Mouse (Mus musculus): ENCODE data around the gene Usp50. TPM values are rescaled to one million over a fixed set of nuclear protein-coding genes. Genes with fewer than 3 reads are reported as not detected.

Gene Usp50
- total RNA-seq, 2 experiments from 2014 or later: not detected

DNA sequence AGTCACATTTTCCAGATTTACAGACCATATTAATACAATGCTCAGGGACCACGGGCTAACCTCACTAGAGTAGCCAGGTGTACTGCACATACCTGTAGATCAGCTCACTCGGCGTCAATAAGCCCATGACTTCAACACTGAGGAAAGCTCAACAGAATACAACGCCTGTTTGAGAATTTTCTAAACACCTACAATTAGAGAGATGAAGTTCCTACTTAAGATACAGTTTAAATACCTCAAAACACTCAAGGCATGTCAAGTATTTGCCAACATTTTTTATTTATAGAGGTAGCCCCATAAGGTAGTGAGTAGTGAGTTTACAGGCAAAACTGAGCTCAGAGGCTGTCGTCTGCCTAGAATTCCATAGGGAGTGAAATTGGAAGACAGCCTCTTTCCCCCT lies 39.9 kb downstream of the Usp50 start:
- DNase-seq: no peak

GRCm38 (mm10) chr2:126740314-126740713 lies 43.0 kb downstream of the Usp50 start:
- DNase-seq: no peak

GRCm38 (mm10) chr2:126735339-126736073 lies 47.8 kb downstream of the Usp50 start:
- DNase-seq: no peak

GRCm38 (mm10) chr2:126730502-126730901 lies 52.8 kb downstream of the Usp50 start:
- no peak for DNase-seq

DNA sequence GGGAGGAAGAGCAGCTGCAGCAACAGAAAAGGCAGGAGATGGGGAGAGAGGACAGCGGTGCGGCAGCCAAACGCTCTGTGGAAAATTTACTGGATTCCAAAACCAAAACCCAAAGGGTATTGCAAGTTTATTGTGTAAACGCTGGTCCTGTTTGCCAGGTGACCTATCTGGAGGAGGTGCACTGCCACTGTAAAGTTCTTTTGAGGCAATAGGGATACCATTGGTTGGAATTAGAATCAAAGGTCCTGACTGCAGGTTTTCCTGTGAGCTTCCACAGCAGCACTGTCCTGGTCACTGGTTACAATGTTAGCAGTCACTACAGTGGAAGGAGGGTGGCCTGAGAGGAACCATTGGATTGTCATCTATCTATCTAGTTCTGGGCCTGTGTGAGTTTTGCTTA lies 54.1 kb downstream of the Usp50 start:
- DNase-seq: no peak

- no peak for DNase-seq
Observed at GRCm38 (mm10) chr2:126712950-126713349, 70.3 kb downstream of the Usp50 start.

GRCm38 (mm10) chr2:126712526-126712925 lies 70.7 kb downstream of the Usp50 start:
- no peak for DNase-seq

GRCm38 (mm10) chr2:126708361-126708760 lies 74.9 kb downstream of the Usp50 start:
- no peak for DNase-seq

DNA sequence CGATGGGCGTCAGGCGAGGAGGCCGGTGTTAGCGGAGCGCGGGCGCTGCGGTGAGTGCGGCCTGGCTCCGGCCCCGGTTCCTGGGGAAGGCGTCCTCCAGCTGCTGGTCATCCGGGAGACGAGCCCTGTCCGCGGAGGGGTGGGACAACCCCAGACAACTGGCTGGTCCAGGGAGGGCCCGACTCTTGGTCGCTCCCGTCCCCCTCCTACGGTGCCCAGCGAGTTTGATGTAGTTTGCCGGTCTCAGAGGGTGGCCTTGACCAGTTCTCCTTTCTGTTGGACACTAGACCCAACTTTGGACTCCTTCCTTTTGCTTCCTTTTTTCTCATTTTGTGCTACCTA lies 75.9 kb downstream of the Usp50 start:
- no peak for DNase-seq

GRCm38 (mm10) chr2:126706759-126707437 lies 76.4 kb downstream of the Usp50 start, which contains the start of gene Usp8:
TSS of gene Usp8 (plus strand) at chr2:126707328.
- DNase-seq: peak; percentile 96

DNA sequence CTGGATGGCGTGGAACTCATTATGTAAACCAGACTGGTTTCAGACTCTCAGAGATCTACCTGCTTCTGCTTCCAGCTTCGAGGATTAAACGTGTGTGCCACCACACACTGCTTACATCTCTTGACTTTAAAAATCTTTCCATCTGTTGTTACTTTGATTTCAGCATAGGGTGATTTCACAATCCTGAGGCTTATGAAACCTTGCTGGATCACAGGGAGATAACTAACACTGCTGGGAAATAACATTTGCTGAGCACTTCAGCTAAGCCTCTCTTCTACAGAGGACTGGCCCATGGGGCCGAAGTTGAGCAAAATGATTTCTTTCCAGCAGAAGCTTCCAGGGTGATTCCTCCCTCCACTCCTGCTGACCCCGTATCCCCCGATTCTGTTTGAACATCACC lies 88.0 kb downstream of the Usp50 start:
- DNase-seq: no peak

DNA sequence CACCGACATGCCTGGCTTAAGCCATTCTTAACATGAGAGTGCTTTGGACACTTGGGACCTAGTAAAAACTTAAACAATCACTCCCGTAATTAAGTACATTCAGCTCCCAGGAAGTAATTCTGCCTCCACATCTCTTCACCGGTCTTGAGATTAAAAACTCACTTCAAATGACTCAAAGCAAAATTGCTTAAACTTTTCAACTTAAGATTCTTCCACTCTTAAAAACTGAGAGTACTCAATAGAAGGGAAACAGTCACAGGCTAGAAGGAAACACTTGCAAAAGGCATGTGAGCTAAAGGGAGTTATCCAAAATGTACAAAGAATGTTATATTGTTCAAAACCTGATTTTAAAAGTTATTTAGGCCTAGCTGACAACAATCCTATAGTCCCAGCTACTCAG lies 92.0 kb downstream of the Usp50 start:
- DNase-seq: no peak

GRCm38 (mm10) chr2:126682937-126683336 lies 100.3 kb downstream of the Usp50 start:
- DNase-seq: no peak

DNA sequence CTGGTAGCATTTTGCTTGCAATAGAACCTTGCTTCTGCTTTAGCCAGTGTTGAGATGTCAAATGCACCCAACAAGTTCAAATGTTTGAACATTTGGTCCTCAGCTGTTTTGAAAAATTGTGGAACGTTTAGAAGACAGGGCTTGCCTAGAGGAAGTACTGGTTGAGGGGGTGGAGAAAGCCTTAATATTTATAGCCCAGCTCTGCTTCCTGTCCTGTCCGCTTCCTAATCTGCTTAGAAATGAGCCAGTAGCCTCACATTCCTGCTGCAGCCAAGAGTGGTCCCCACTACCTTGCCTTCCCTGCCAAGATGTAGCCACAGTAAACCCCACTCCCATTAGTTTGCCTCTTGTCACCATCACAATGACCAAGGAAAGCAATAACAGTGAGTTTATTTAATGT lies 100.9 kb downstream of the Usp50 start:
- no peak for DNase-seq

- DNase-seq: no peak
Observed at GRCm38 (mm10) chr2:126677366-126677765, 105.9 kb downstream of the Usp50 start.

GRCm38 (mm10) chr2:126676122-126676515 lies 107.2 kb downstream of the Usp50 start, which contains the start of gene Gabpb1:
TSS of gene Gabpb1 (minus strand) at chr2:126676337.
- no peak for DNase-seq

DNA sequence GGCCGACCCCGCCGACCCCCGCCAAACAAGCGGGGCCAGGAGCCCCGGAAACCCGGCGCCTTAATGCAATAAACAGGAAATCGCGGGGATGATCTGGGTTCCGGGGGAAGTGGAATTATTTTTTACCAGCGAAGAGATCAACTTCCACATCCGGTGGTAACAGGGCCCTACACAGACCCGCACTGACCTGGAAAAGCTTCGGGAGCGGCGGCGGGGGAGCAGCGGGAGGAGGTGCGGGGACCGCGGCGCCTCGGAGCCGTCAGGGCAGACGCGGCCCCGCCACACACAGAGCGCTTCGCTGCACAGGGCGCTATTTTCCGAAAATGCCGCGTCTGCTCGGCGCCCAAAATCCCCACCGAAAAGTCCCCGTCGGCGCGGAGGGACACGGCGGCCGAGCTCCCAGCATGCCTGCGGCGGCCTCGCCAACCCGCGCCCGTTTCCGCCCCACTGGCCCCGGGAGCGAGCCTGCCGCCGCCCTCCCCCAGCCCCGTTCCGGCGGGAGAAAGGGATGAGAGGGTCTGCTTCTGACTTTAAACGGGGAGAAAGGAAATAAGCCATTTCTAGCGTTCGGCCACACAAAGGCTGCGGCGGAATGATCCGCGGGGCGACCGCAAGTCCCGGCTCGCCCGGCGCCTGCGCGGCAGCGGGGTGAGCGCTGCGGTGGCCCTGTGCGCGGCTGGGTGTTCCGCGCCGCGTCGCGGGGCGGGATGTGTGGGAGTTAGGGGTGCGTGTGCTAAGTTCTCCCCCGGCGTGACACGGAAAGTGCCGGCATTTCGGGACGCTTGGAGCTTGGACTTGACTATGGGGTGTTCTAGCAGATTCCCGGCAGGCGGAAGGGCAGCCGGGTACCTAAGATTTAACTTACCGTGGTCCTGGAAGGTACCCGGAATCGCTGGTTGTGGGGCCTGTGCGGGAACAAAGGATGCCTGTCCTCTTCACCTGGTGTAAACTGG lies 107.8 kb downstream of the Usp50 start:
- DNase-seq: peak; percentile 88

DNA sequence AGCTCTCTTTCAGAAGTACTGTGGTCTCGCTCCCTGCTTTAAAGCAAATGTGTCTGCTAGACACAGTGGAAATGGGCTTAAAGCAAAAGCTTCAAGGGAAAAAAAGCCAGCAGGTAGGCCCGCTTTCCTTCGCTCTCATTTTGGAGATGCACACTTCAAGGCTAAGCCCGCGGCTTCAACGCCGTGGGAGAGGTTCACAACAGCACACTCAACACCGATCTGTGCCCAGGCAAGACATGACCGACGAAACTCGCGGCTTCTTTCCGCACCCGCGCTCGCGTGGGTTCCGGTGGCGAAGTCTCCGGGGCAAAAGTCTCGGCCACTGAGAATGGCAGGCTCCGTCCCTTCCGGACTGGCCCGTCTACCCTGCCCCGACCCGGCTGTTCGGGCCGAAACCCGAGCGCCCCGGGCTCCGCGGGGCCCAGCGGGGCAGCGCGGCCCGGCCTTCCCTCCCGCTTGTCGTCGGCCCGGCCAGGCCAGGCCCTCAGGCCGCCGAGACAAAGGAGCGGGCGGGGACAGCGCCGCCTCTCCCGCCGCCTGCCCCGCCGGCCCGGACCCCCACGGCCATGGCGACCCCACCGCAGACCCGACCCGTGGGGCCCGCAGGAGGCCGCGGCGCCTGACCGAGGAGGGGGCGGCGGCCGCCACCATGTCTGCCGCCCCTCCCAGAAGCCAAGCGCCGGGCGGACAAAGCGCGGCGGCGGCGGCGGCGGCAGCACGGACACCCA lies 108.7 kb downstream of the Usp50 start:
- DNase-seq: peak; percentile 39

- DNase-seq: no peak
Observed at GRCm38 (mm10) chr2:126673317-126674242, 109.7 kb downstream of the Usp50 start.

DNA sequence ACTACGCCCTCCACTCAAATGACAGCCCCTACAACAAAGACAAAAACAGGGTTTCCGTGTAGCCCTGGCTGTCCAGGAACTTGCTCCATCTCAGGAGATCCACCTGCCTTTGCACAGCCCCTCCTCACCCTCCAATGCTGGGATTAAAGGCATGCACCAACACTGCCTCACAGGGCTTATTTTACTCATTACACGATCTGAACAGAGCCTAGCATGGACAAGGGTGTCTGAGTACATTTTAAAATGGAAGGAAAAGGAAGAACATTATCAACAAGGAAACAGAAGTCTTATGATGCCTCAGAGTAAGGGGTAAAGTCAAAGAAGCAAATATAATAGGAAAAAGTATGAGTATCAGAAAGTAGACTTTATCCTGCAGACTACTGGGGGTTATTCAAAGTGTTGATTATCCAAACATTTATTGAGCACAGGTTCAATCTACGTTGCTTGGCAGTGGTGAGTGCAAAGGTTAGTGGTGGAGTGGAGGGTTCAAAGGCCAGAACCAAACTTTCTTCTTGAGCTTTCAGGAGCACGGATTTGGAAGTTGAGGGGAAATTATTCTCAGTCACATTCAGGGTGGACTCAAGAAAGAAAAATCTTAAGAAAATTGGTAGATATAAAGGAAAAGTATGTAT lies 114.5 kb downstream of the Usp50 start:
- no peak for DNase-seq

Data from gastrocnemius, postnatal 25 days (tissue).